Mouse (Mus musculus) ovary, adult 18-20 months (tissue): ENCODE measurements around the gene Fosl1.

ENCODE experiments used
- DNase-seq: peaks from one replicate; pipeline ENCODE4 v3.0.0; 2022; ENCODE audit warnings: low spot score, mixed read lengths

The Fosl1 gene

GRCm38 (mm10) chr19:5456922-5457745 lies 9.8 kb downstream of the Fosl1 start:
- DNase-seq: peak; percentile 90

GRCm38 (mm10) chr19:5457746-5458442 lies 10.5 kb downstream of the Fosl1 start, which contains the start of gene Ccdc85b:
TSS of gene Ccdc85b (minus strand) at chr19:5457894.
- no peak for DNase-seq

GRCm38 (mm10) chr19:5459019-5459418 lies 11.7 kb downstream of the Fosl1 start:
- no peak for DNase-seq

- no peak for DNase-seq
These were observed 12.5 kb downstream of the Fosl1 start for GRCm38 (mm10) chr19:5459896-5460295.

- DNase-seq: peak; percentile 64
These were observed 13.1 kb downstream of the Fosl1 start, which contains the start of gene Fibp for GRCm38 (mm10) chr19:5460465-5460911. TSS of gene Fibp (plus strand) at chr19:5460615.

GRCm38 (mm10) chr19:5461411-5461810 lies 14.1 kb downstream of the Fosl1 start:
- DNase-seq: no peak

- no peak for DNase-seq
These were observed 15.9 kb downstream of the Fosl1 start for GRCm38 (mm10) chr19:5463212-5463611.

- DNase-seq: no peak
These were observed 16.6 kb downstream of the Fosl1 start for GRCm38 (mm10) chr19:5463791-5464562.

- no peak for DNase-seq
These were observed 17.7 kb downstream of the Fosl1 start for GRCm38 (mm10) chr19:5465037-5465436.

- DNase-seq: no peak
These were observed 19.7 kb downstream of the Fosl1 start for GRCm38 (mm10) chr19:5466916-5467500.

GRCm38 (mm10) chr19:5468374-5468773 lies 21.0 kb downstream of the Fosl1 start, which contains the start of gene Ctsw:
TSS of gene Ctsw (minus strand) at chr19:5468507.
- DNase-seq: no peak

- no peak for DNase-seq
These were observed 24.5 kb downstream of the Fosl1 start for GRCm38 (mm10) chr19:5471846-5472245.

GRCm38 (mm10) chr19:5472857-5473256 lies 25.5 kb downstream of the Fosl1 start:
- no peak for DNase-seq

GRCm38 (mm10) chr19:5473720-5474119 lies 26.4 kb downstream of the Fosl1 start, which contains the start of gene Efemp2:
TSS of gene Efemp2 (plus strand) at chr19:5473954.
- peak; percentile 88 for DNase-seq

- no peak for DNase-seq
These were observed 27.1 kb downstream of the Fosl1 start for GRCm38 (mm10) chr19:5474281-5475068.

- no peak for DNase-seq
These were observed 27.8 kb downstream of the Fosl1 start for GRCm38 (mm10) chr19:5475069-5475714.

GRCm38 (mm10) chr19:5477004-5477667 lies 29.8 kb downstream of the Fosl1 start:
- DNase-seq: no peak

GRCm38 (mm10) chr19:5477668-5478300 lies 30.4 kb downstream of the Fosl1 start:
- DNase-seq: no peak

GRCm38 (mm10) chr19:5480016-5480415 lies 32.7 kb downstream of the Fosl1 start:
- DNase-seq: no peak
